Mouse (Mus musculus) small intestine, adult 10 weeks (tissue): ENCODE results near the gene Il7r. TPM values are rescaled to one million over a fixed set of nuclear protein-coding genes. Genes with fewer than 3 reads are reported as not detected.

Experiments
- polyA plus RNA-seq: library from polyadenylated mRNA; stranded (reverse); fragments of 350-450 nt; fragmentation: Illumina TruSeq; extraction: RNeasy Lipid Tissue Mini Kit (QIAGEN cat#74804); gene quantifications from one replicate; pipeline ENCODE4 v1.2.3, GENCODE M21; 2014; ENCODE audit warnings: low replicate concordance

The Il7r gene
- 7.5 TPM for polyA plus RNA-seq

DNA sequence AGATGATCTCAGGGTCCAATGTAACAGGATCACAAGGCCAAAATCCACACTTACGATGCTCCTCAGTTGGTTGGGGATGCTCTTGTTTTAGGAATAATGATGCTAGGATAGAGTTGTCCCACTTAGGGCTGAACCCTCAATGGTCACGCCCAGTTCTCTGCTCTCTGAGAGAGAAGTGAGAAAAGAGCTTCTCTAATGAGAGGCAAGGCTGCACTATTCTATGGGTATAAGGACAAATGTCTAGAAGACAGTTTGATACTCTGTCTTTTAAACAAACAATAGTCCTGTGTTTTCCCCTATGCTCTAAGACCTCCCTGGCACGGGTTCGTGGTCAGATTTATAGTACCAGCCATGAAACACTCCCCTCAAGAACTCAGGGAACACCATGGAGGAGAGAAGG, at the start of gene Il7r:
Il7r (minus strand) TSS at position 101 of the 400 bp plus-strand sequence.

Other genes with a start within 250 kb of the Il7r start
- gene Ugt3a2, start 194.6 kb downstream of the Il7r start, polyA plus RNA-seq: not detected
- gene Capsl, start 94.1 kb downstream of the Il7r start, polyA plus RNA-seq: 0.48 TPM
- gene Spef2, start 218.7 kb upstream of the Il7r start, polyA plus RNA-seq: not detected